In genomic region chr12:69422827-69423537, GRCm38 (mm10) we compare ENCODE assay signal across 7 mouse cellular contexts.
DNase-seq lines count a peak whose midpoint lies in the region.

No protein-coding gene starts in this region.

- DNase-seq in urinary bladder, postnatal 25 days (ENCODE audit: low spot score), result peak; percentile 52
- DNase-seq in urinary bladder, postnatal 4 days (ENCODE audit: low spot score in 2 of 2), result no peak
- DNase-seq in kidney, adult 11 months, result peak; percentile 54
- DNase-seq in lung, postnatal 4 days, result peak; percentile 62 to 75
- DNase-seq in thymus, postnatal 36 days, result peak; percentile 66 to 82
- DNase-seq in embryo, embryonic 10 days (ENCODE audit: low spot score), result no peak
- DNase-seq in right cerebral cortex, postnatal 4 days, result no peak

Comparison
In these comparisons a context has a peak if more than half of its experiments do, and no peak if none do; other contexts are left out.
1. DNase-seq: peak in urinary bladder, postnatal 25 days (single experiment), kidney, adult 11 months (single experiment), lung, postnatal 4 days (2 of 2) and thymus, postnatal 36 days (2 of 2); none in urinary bladder, postnatal 4 days (0 of 2), embryo, embryonic 10 days (single experiment) and right cerebral cortex, postnatal 4 days (single experiment).